Mouse (Mus musculus): ENCODE data around the gene Morc1. TPM values are rescaled to one million over a fixed set of nuclear protein-coding genes. Genes with fewer than 3 reads are reported as not detected.

The Morc1 gene
- not detected for total RNA-seq (2021)

DNA sequence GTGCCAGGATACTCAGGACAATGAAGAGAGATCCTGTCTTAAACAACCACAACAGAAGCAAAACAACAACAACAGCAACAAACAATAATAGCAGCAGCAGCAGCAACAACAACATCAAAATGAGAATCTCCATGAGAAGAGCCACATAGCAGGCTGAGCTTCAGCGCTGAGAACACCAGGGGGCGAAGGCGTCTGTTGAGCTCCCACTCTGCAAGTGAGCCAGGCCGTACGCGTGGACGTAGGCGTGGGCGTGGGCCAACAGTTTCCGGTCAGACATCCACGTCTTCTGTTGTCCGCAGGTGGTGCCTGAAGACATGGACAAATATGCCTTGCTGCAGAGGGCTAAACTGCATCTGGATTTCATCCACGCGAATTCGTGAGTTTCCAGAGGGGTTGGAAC, at the start of gene Morc1:
TSS of gene Morc1 (plus strand) at position 211 of the 400 bp plus-strand sequence.
- intact Hi-C loops (cut with DNase I) = no loop called here
- no peak for DNase-seq (ENCODE audit: low spot score in 2 of 2)

DNA sequence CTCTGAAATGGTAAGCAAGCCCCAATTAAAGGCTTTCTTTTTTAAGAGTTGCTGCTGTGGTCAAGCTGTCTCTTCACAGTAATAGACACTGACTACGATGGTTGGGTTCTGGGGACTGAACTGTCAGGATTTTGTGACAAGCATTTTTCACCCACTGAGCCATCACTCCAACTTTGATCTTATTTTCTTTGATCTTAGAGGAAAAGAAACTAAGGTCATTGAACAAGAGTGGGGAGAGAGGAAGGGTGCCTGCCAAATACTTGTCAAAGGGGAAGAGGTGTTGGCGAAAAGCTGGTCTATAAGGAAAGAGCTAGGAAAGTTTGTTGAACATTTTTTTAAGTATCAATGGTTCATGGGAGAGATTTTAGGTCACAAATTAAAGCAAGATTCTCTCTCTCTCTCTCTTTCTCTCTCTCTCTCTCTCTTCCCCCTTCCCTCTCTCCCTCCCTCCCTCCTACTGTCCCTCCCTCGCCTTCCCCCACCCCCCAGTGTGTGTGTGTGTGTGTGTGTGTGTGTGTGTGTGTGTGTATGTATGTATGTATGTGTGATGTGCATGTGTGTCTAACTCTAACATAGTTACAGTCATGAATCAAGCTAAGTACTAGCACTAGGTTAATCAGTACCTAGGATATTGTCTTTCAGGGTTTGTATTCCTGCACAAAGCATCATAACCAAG, 47.3 kb upstream of the Morc1 start:
- no peak for DNase-seq (ENCODE audit: low spot score in 2 of 2)
- intact Hi-C loops (cut with DNase I) = no loop called here

DNA sequence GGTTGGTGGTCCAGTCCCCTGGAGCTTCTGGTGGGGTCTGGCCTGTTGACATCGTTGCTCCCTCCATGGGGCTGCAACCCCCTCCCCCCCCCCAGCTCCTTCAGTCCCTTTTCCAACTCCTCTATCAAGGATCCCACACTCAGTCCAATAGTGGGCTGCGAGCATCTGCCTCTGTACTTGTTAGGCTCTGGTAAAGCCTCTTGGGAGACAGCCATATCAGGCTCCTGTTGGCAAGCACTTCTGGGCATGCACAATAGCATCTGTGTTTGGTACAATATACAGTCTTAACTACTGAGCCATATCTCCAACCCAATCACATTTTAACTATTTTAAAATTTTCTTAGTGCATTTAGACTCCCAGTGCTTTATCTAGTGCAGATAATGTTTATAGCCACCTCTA, 44.1 kb upstream of the Morc1 start:
- intact Hi-C loops (cut with DNase I) = no loop called here
- no peak for DNase-seq (ENCODE audit: low spot score in 2 of 2)

- no peak for DNase-seq (ENCODE audit: low spot score in 2 of 2)
Measured at GRCm38 (mm10) chr16:48395278-48395677, 35.8 kb upstream of the Morc1 start.

GRCm38 (mm10) chr16:48402963-48403362, 28.1 kb upstream of the Morc1 start:
- no peak for DNase-seq (ENCODE audit: low spot score in 2 of 2)
- intact Hi-C loops (cut with DNase I) = no loop called here

More at GRCm38 (mm10) chr16:48395278-48395677, 35.8 kb upstream of the Morc1 start:
- intact Hi-C loops (cut with DNase I) = no loop called here

DNA sequence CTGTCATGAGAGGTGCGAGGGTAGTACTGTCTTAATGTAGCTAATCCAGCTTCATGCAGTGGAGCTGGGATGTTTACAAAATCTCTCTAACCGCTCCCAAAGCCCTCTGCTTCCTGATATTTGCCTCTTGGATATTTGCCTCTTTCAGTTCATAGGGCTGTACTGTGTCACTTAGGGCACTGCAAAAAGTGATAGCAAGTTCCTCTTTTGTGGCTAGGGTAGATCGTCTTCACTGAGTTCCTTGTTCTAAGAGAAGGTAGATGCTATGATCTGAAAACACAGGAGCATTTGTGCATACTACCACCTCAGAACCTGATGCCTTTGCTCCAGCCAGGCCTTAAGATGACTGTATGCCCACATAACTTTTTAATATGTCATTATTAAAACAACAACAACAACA, 27.6 kb upstream of the Morc1 start:
- DNase-seq (ENCODE audit: low spot score in 2 of 2) = no peak
- intact Hi-C loops (cut with DNase I) = no loop called here

DNA sequence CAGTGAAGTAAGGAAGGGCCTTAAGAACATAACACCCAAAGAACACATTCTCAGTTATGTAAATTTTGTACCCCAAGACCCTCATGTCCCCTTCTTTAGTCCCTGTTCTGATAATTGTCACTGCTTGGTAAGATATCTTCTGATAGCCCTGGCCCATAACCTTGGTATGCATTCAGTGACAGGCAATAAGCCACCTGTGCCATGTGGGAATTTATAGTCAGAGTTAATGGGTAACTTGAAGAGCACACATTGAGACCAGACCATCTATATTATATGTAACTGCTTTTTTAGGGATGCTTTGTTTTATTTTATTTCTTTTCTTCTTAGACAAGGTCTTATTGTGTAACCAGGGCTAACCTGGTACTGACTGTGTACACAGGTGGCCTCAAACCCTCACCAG, 27.0 kb upstream of the Morc1 start:
- no peak for DNase-seq (ENCODE audit: low spot score in 2 of 2)
- intact Hi-C loops (cut with DNase I) = no loop called here

- DNase-seq (ENCODE audit: low spot score in 2 of 2) = no peak
- intact Hi-C loops (cut with DNase I) = no loop called here
Measured at GRCm38 (mm10) chr16:48405674-48406403, 25.2 kb upstream of the Morc1 start.

DNA sequence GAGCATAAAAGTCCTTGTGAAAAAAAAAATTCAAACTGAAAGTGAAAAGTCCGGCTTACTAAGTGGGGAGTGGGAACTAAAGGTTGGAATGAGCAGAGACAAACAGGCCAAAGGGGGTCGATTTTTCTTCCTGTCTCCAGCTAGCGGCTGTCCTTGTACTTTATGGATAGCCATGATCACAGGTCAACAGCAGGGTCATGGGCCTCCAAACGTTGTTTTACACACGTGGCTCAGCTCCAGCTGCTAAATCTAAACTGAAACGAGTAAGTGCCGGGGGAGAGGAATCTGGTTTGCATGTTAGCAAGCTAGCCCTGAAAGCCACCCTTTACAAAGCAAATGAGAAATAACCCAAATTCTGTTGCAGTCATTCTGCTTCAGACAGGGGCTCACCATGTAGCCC, 21.5 kb upstream of the Morc1 start:
- DNase-seq (ENCODE audit: low spot score in 2 of 2) = no peak
- intact Hi-C loops (cut with DNase I) = no loop called here

DNA sequence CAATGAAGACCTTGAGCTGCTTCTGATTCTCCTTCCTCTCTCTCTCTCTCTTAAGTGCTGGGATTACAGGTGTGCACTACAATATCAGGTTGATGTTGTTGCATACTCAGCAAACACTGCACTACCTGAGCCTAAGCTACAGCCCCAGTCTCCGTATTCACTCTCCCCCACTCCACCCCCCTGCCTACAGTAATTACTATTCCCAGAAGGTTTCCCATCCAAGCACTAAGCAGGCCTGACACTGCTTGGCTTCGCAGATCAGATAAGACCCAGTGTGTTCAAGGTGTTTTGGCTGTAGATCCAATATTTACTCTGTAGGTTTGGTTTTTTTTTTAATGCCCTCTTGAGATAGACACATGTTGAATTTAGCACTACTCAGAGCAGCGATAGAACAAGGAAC, 20.9 kb upstream of the Morc1 start:
- DNase-seq (ENCODE audit: low spot score in 2 of 2) = no peak
- intact Hi-C loops (cut with DNase I) = no loop called here

DNA sequence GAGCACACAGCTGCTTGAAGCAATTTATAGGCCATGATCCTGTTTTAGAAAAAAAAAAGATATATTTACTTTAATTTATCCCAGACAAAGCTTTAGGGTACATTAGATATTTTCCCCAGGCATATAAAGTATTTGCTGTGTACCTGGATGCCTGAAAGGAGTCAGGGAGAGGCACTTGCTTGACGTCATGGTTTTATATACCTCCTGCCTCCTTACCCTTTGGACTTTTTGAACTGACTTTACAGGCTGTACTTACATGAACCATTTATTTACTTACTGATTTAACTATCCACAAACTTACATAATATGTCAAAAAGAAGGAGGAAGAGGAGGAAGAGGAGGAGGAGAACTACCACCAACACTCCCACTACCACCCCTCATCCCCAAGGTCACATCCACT, 18.8 kb upstream of the Morc1 start, which contains the start of gene Gm5485:
TSS of gene Gm5485 (minus strand) at position 171 of the 400 bp plus-strand sequence.
- no peak for DNase-seq (ENCODE audit: low spot score in 2 of 2)
- intact Hi-C loops (cut with DNase I) = no loop called here

- intact Hi-C loops (cut with DNase I) = no loop called here
- no peak for DNase-seq (ENCODE audit: low spot score in 2 of 2)
Measured at GRCm38 (mm10) chr16:48418557-48418956, 12.5 kb upstream of the Morc1 start.

- intact Hi-C loops (cut with DNase I) = no loop called here
- no peak for DNase-seq (ENCODE audit: low spot score in 2 of 2)
Measured at GRCm38 (mm10) chr16:48419035-48419434, 12.0 kb upstream of the Morc1 start.

DNA sequence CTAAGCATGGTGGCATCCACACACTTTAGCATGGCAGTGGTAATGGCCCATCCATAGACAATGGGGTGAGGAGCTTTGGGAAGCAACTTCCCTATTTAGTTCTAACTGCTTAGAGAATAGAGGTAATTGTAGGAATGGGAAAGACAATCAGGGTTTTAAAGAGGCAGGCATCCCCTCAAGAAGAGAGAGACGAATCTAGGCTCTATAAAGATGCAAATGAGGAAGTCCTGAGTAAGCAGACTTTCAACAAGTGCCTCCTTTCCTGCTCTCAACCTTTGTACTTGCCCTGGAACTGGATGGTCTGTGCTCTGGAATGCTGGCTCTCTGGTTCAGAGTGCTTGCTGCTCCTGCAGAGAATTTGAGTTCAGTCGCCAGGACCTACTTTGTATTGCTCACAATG, 8.5 kb upstream of the Morc1 start:
- intact Hi-C loops (cut with DNase I) = no loop called here
- no peak for DNase-seq (ENCODE audit: low spot score in 2 of 2)

DNA sequence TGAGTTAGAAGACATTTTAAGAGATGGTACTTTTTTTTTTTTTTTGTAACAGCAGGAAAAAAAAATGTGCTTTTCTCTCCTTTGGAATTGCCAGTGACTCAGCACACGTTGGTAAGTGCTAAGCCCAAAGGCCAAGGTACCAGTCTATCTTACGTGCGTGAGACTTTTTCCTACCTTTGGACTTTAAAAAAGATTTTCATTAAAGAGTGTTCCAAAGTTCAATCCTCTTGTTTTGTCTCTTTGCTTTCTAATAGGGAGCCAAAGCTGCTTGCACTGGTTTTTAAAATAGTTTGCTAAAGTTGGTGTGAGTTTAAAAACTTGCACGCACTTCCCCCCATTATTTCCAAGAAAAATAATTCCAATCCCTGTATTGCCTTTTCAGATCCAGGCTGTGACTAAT, 7.0 kb upstream of the Morc1 start:
- no peak for DNase-seq (ENCODE audit: low spot score in 2 of 2)
- intact Hi-C loops (cut with DNase I) = no loop called here

DNA sequence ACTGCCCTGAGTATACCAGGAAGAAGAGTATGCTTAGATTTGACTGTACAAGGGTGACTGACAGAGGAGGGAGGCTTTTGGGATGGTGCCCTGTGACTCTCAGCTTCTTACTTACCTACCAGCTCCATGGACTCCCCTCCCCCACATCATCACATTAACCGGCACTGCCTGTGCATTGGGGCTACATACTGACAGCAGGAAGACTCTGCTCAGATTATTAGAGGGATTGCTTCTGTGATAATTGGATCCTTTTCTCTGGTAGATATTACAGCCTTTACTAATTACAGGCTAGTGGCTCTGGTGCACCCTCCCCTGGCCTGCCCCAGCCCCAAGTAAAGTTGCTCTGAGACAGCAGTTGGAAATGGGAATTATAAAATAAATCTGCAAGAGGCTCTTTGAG, 1.6 kb upstream of the Morc1 start:
- intact Hi-C loops (cut with DNase I) = no loop called here
- DNase-seq (ENCODE audit: low spot score in 2 of 2) = no peak

- no peak for DNase-seq (ENCODE audit: low spot score in 2 of 2)
- intact Hi-C loops (cut with DNase I) = no loop called here
Measured at GRCm38 (mm10) chr16:48435454-48435853, 4.4 kb downstream of the Morc1 start.

DNA sequence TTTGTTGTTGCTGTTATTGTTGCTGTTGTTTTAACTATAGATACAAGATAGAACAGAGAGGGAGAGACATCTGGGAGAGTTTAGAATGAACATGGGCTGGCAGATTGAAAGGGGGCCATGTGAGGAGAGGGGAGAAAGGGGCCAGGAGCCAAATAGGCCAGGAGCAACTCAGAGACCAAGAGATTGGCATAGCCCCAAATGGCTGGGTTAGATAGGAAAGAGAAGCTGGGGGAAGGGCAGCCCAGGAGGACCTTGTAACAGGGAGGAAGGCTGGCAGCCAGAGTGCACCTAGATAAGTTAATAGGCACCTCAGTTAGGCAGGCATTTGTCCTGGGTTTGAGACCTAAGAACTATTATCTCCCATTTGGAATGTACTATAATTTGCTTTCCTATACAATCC, 6.4 kb downstream of the Morc1 start:
- intact Hi-C loops (cut with DNase I) = no loop called here
- DNase-seq (ENCODE audit: low spot score in 2 of 2) = no peak

- DNase-seq (ENCODE audit: low spot score in 2 of 2) = no peak
- intact Hi-C loops (cut with DNase I) = no loop called here
Measured at GRCm38 (mm10) chr16:48444589-48444988, 13.6 kb downstream of the Morc1 start.

GRCm38 (mm10) chr16:48446161-48446925, 15.3 kb downstream of the Morc1 start:
- intact Hi-C loops (cut with DNase I) = no loop called here
- DNase-seq (ENCODE audit: low spot score in 2 of 2) = no peak

- intact Hi-C loops (cut with DNase I) = no loop called here
- no peak for DNase-seq (ENCODE audit: low spot score in 2 of 2)
Measured at GRCm38 (mm10) chr16:48453264-48453663, 22.2 kb downstream of the Morc1 start.
